Mouse (Mus musculus) liver, embryonic 11.5 days (tissue): ENCODE results near the gene Vps41. TPM values are rescaled to one million over a fixed set of nuclear protein-coding genes. Genes with fewer than 3 reads are reported as not detected.

Experiments
- ATAC-seq: fragments of 200-750 bp; cut with Nextera tagmentation; replicated peaks from 2 replicates; pipeline ENCODE4 v1.8.0; 2017; ENCODE audit warnings: moderate number of reproducible peaks, mild to moderate bottlenecking, moderate TSS enrichment, moderate library complexity; ENCODE audit not compliant: low FRiP score
- DNase-seq: peaks from one replicate; pipeline ENCODE4 v3.0.0-alpha.2; 2017; ENCODE audit warnings: low spot score
- H3K27ac ChIP-seq: fragments of 300-500 bp; sonication (generic); 2 replicates; pipeline ENCODE4 v1.5.1; 2014; ENCODE audit warnings: mild to moderate bottlenecking, low read depth, low read length, control low read depth
- H3K27me3 ChIP-seq: fragments of 300-500 bp; sonication (generic); replicated peaks from 2 replicates; pipeline ENCODE4 v1.6.1; 2014; ENCODE audit warnings: low read length, mixed read lengths; ENCODE audit not compliant: control insufficient read depth, insufficient read depth
- H3K36me3 ChIP-seq: fragments of 300-500 bp; sonication (generic); 2 replicates; pipeline ENCODE4 v1.6.1; 2014; ENCODE audit warnings: mild to moderate bottlenecking, low read length, moderate library complexity, mixed read lengths; ENCODE audit not compliant: control insufficient read depth, insufficient read depth
- H3K4me1 ChIP-seq: fragments of 300-500 bp; sonication (generic); replicated peaks from 2 replicates; pipeline ENCODE4 v1.6.1; 2014; ENCODE audit warnings: low read length, mixed read lengths; ENCODE audit not compliant: control insufficient read depth, insufficient read depth
- H3K4me2 ChIP-seq: fragments of 300-500 bp; sonication (generic); 2 replicates; pipeline ENCODE4 v1.6.1; 2014; ENCODE audit warnings: mild to moderate bottlenecking, control low read depth, moderate library complexity
- H3K4me3 ChIP-seq: fragments of 300-500 bp; sonication (generic); 2 replicates; pipeline ENCODE4 v1.5.1; 2014; ENCODE audit warnings: low read depth, low read length, control low read depth
- H3K9ac ChIP-seq: fragments of 300-500 bp; sonication (generic); 2 replicates; pipeline ENCODE4 v1.6.1; 2014; ENCODE audit warnings: low read depth, low read length, control low read depth
- H3K9me3 ChIP-seq: fragments of 300-500 bp; sonication (generic); 2 replicates; pipeline ENCODE4 v1.6.1; 2016; ENCODE audit warnings: low read length, inconsistent platforms, mixed read lengths; ENCODE audit not compliant: control insufficient read depth
- WGBS: fragments of 180-500 bp; shearing (Covaris S2); extraction: QIAGEN DNeasy Blood & Tissue Kit; methylation state at CpG from one replicate; pipeline ENCODE4 v1.1.7; 2014; 5-methylcytosine and 5-hydroxymethylcytosine counted together
- polyA plus RNA-seq: library from polyadenylated mRNA; unstranded; fragments of >200 nt; fragmentation: Nextera tagmentation; extraction: Ambion mirVana; gene quantifications from 2 replicates; pipeline ENCODE4 v1.2.1, GENCODE M21; 2014

The Vps41 gene
- polyA plus RNA-seq, 1 experiment from 2014 or later: 50.0 TPM

GRCm38 (mm10) chr13:18842556-18842955, 125.5 kb downstream of the Vps41 start:
- WGBS: 81% methylated on average over 4 of the region's 4 CpGs
- no peak for DNase-seq
- no peaks in the 10 kb centered on the region for H3K9me3 ChIP-seq
- no peaks in the 10 kb centered on the region for H3K36me3 ChIP-seq
- no peaks in the 10 kb centered on the region for H3K4me1 ChIP-seq
- no peaks in the 10 kb centered on the region for H3K27me3 ChIP-seq
- H3K4me2 ChIP-seq: no peak overlapping the region
- no peak overlapping the region for H3K9ac ChIP-seq
- H3K4me3 ChIP-seq: no peak overlapping the region
- ATAC-seq: no peak
- no peak overlapping the region for H3K27ac ChIP-seq

- Histone ChIP-seq H3K27ac (no peak overlapping the region), H3K4me3 (no peak overlapping the region), H3K9me3 (no peaks in the 10 kb centered on the region), H3K9ac (no peak overlapping the region), H3K4me2 (no peak overlapping the region), H3K4me1 (no peaks in the 10 kb centered on the region), H3K36me3 (no peaks in the 10 kb centered on the region), H3K27me3 (no peaks in the 10 kb centered on the region)
- ATAC-seq (no peak), DNase-seq (no peak)
- WGBS: 88% methylated on average over 1 of the region's 1 CpGs
These were observed 126.5 kb downstream of the Vps41 start for GRCm38 (mm10) chr13:18843546-18843945.

GRCm38 (mm10) chr13:18847386-18847785, 130.3 kb downstream of the Vps41 start:
- ATAC-seq: no peak
- Histone ChIP-seq H3K9me3 (no peaks in the 10 kb centered on the region), H3K4me2 (no peak overlapping the region), H3K9ac (no peak overlapping the region), H3K27me3 (no peaks in the 10 kb centered on the region), H3K4me1 (no peaks in the 10 kb centered on the region), H3K36me3 (no peaks in the 10 kb centered on the region), H3K27ac (no peak overlapping the region), H3K4me3 (no peak overlapping the region)
- WGBS: 64% methylated on average over 3 of the region's 3 CpGs
- no peak for DNase-seq

- no peak overlapping the region for H3K27ac ChIP-seq
- H3K27me3 ChIP-seq: no peaks in the 10 kb centered on the region
- no peak for ATAC-seq
These were observed 132.5 kb downstream of the Vps41 start for GRCm38 (mm10) chr13:18849563-18849962.

GRCm38 (mm10) chr13:18851182-18851581, 134.1 kb downstream of the Vps41 start:
- H3K9me3 ChIP-seq: no peaks in the 10 kb centered on the region
- DNase-seq (no peak), ATAC-seq (peak; percentile 31; the same call in 1 of the 2 replicates)
- no peaks in the 10 kb centered on the region for H3K36me3 ChIP-seq
- no peak overlapping the region for H3K9ac ChIP-seq
- H3K27me3 ChIP-seq: no peaks in the 10 kb centered on the region
- no peaks in the 10 kb centered on the region for H3K4me1 ChIP-seq
- no peak overlapping the region for H3K4me2 ChIP-seq
- H3K4me3 ChIP-seq: no peak overlapping the region
- no peak overlapping the region for H3K27ac ChIP-seq
- WGBS: 76% methylated on average over 4 of the region's 4 CpGs

More at GRCm38 (mm10) chr13:18849563-18849962, 132.5 kb downstream of the Vps41 start:
- DNase-seq: no peak
- no peaks in the 10 kb centered on the region for H3K4me1 ChIP-seq
- H3K36me3 ChIP-seq: no peaks in the 10 kb centered on the region
- no peak overlapping the region for H3K4me3 ChIP-seq
- H3K9ac ChIP-seq: no peak overlapping the region
- no peaks in the 10 kb centered on the region for H3K9me3 ChIP-seq
- H3K4me2 ChIP-seq: no peak overlapping the region

- Histone ChIP-seq H3K27ac (no peak overlapping the region), H3K4me2 (no peak overlapping the region), H3K27me3 (no peaks in the 10 kb centered on the region), H3K9ac (no peak overlapping the region), H3K4me1 (no peaks in the 10 kb centered on the region), H3K4me3 (no peak overlapping the region), H3K36me3 (no peaks in the 10 kb centered on the region), H3K9me3 (no peaks in the 10 kb centered on the region)
- ATAC-seq (no peak), DNase-seq (no peak)
- WGBS: 84% methylated on average over 8 of the region's 8 CpGs
These were observed 135.6 kb downstream of the Vps41 start for GRCm38 (mm10) chr13:18852718-18853117.

GRCm38 (mm10) chr13:18856026-18856802, 139.1 kb downstream of the Vps41 start:
- H3K4me1 ChIP-seq: no peaks in the 10 kb centered on the region
- H3K9ac ChIP-seq: no peak overlapping the region
- H3K27ac ChIP-seq: no peak overlapping the region
- no peaks in the 10 kb centered on the region for H3K9me3 ChIP-seq
- H3K36me3 ChIP-seq: no peaks in the 10 kb centered on the region
- ATAC-seq (no peak), DNase-seq (no peak)
- WGBS: 75% methylated on average over 8 of the region's 8 CpGs
- no peak overlapping the region for H3K4me2 ChIP-seq
- no peak overlapping the region for H3K4me3 ChIP-seq
- H3K27me3 ChIP-seq: no peaks in the 10 kb centered on the region

GRCm38 (mm10) chr13:18858183-18858582, 141.1 kb downstream of the Vps41 start:
- Histone ChIP-seq H3K36me3 (no peaks in the 10 kb centered on the region), H3K27me3 (no peaks in the 10 kb centered on the region), H3K4me2 (no peak overlapping the region), H3K9ac (no peak overlapping the region), H3K9me3 (no peaks in the 10 kb centered on the region), H3K4me3 (no peak overlapping the region), H3K27ac (no peak overlapping the region), H3K4me1 (no peaks in the 10 kb centered on the region)
- 78% methylated on average over 4 of the region's 4 CpGs for WGBS
- DNase-seq (no peak), ATAC-seq (no peak)

GRCm38 (mm10) chr13:18859389-18859788, 142.3 kb downstream of the Vps41 start:
- H3K4me3 ChIP-seq: no peak overlapping the region
- H3K4me2 ChIP-seq: no peak overlapping the region
- no peak overlapping the region for H3K27ac ChIP-seq

More at GRCm38 (mm10) chr13:18859389-18859788, 142.3 kb downstream of the Vps41 start:
- H3K27me3 ChIP-seq: no peaks in the 10 kb centered on the region
- no peaks in the 10 kb centered on the region for H3K9me3 ChIP-seq
- WGBS: 90% methylated on average over 3 of the region's 3 CpGs
- H3K36me3 ChIP-seq: no peaks in the 10 kb centered on the region
- ATAC-seq: no peak
- no peaks in the 10 kb centered on the region for H3K4me1 ChIP-seq
- H3K9ac ChIP-seq: no peak overlapping the region
- DNase-seq: no peak
